Mouse (Mus musculus): ENCODE data around the gene Gpr35. TPM values are rescaled to one million over a fixed set of nuclear protein-coding genes. Genes with fewer than 3 reads are reported as not detected.

Gpr35 gene
- polyA plus RNA-seq, 1 experiment from 2014 or later, result 0.83 TPM

- Histone ChIP-seq H3K9me3 (replicated peaks; ENCODE audit: control insufficient read depth, low read length) (no peaks in the 10 kb centered on the region), H3K4me1 (ENCODE audit: control insufficient read depth, insufficient read depth, low read length) (peaks cover 29% of the 10 kb centered on the region), H3K27me3 (ENCODE audit: control insufficient read depth, insufficient read depth, low read length) (no peaks in the 10 kb centered on the region), H3K36me3 (ENCODE audit: control insufficient read depth, insufficient read depth) (peaks cover 5% of the 10 kb centered on the region), H3K9ac (ENCODE audit: low read length) (peak within 1 kb of the TSS; percentile 95), H3K27ac (ENCODE audit: low read length) (peak within 1 kb of the TSS; percentile 91), H3K4me2 (ENCODE audit: low read depth, low read length) (peak within 1 kb of the TSS; percentile 87), H3K4me3 (ENCODE audit: low read length) (peak within 1 kb of the TSS; percentile 76)
- peak; percentile 51 for ATAC-seq (replicated peaks; ENCODE audit: extremely low read depth, insufficient read depth, low FRiP score)
- WGBS, result under 1% methylated on average over 57 of the region's 57 CpGs
Measured at GRCm38 (mm10) chr1:92910239-92910885, 40.3 kb upstream of the Gpr35 start, which contains the start of gene Rnpepl1. Gene Rnpepl1 (plus strand): TSS chr1:92910783.

DNA sequence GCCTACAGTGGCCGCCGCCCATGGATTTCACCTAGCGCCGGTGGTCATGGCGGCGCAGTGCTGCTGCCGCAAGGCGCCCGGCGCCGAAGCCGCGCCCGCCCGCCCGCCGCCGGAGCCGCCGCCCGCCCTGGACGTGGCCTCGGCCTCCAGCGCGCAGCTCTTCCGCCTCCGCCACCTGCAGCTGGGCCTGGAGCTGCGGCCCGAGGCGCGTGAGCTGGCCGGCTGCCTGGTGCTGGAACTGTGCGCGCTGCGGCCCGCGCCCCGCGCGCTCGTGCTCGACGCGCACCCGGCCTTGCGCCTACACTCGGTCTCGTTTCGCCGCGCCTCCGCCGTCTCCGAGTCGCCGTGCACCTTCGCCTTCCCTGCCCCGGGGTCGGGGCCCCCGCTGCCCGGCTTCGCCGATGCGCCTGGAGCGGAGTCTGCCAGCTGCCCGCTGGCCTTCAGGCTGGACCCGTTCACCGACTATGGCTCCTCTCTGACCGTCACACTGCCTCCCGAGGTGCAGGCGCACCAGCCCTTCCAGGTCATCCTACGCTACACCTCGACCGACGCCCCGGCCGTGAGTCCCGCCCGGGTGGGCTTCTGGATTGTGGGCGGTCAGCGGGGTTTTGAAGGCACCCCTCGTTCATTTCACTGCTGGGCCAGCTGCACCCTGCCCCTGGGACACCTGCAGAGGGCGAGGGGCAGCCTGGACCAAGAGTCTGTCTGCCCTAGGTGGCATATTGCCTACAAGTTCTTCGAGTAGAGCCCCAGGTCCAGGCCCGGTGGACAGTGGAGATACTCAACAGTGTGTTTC is 39.5 kb upstream of the Gpr35 start:
- Histone ChIP-seq H3K4me1 (ENCODE audit: control insufficient read depth, insufficient read depth, low read length) (peaks cover 29% of the 10 kb centered on the region), H3K4me3 (ENCODE audit: low read length) (peak overlapping the region; percentile 76), H3K27me3 (ENCODE audit: control insufficient read depth, insufficient read depth, low read length) (no peaks in the 10 kb centered on the region), H3K4me2 (ENCODE audit: low read depth, low read length) (peak overlapping the region; percentile 87), H3K9ac (ENCODE audit: low read length) (peak overlapping the region; percentile 95), H3K9me3 (replicated peaks; ENCODE audit: control insufficient read depth, low read length) (no peaks in the 10 kb centered on the region), H3K27ac (ENCODE audit: low read length) (peak overlapping the region; percentile 91), H3K36me3 (ENCODE audit: control insufficient read depth, insufficient read depth) (peaks cover 13% of the 10 kb centered on the region)
- ATAC-seq (replicated peaks; ENCODE audit: extremely low read depth, insufficient read depth, low FRiP score), result peak; percentile 21
- WGBS, result under 1% methylated on average over 55 of the region's 85 CpGs

DNA sequence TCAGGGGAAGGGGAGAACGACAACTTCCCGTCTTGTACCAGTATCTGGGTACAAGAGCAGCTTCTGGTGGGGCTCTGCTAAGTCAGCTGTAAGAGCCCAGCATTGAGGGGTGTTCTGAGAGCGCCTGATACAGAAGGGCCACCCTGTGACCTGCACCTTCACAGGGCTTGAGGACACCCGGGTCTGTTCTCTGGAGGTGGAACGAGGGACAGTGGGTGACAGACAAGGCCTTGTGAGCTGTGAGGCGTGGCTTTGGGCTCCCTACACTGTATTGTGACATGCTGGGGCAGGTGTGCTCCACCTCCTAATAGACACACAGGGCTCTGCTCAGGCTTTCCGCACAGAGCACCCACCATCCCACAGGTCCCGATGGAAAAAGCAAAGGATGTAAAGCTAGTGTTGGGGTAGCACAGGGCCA is 38.9 kb upstream of the Gpr35 start:
- no peak for ATAC-seq (replicated peaks; ENCODE audit: extremely low read depth, insufficient read depth, low FRiP score)
- Histone ChIP-seq H3K27ac (ENCODE audit: low read length) (peak overlapping the region; percentile 91), H3K9ac (ENCODE audit: low read length) (peak overlapping the region; percentile 95), H3K4me1 (ENCODE audit: control insufficient read depth, insufficient read depth, low read length) (peaks cover 25% of the 10 kb centered on the region), H3K4me2 (ENCODE audit: low read depth, low read length) (peak overlapping the region; percentile 87), H3K27me3 (ENCODE audit: control insufficient read depth, insufficient read depth, low read length) (no peaks in the 10 kb centered on the region), H3K9me3 (replicated peaks; ENCODE audit: control insufficient read depth, low read length) (no peaks in the 10 kb centered on the region), H3K4me3 (ENCODE audit: low read length) (peak overlapping the region; percentile 76), H3K36me3 (ENCODE audit: control insufficient read depth, insufficient read depth) (peaks cover 19% of the 10 kb centered on the region)
- WGBS, result 42% methylated on average over 8 of the region's 8 CpGs

GRCm38 (mm10) chr1:92912286-92912685 is 38.4 kb upstream of the Gpr35 start:
- H3K4me2 ChIP-seq (ENCODE audit: low read depth, low read length), result peak overlapping the region; percentile 87
- no peak for ATAC-seq (replicated peaks; ENCODE audit: extremely low read depth, insufficient read depth, low FRiP score)
- H3K9ac ChIP-seq (ENCODE audit: low read length), result peak overlapping the region; percentile 95

GRCm38 (mm10) chr1:92914239-92914638 is 36.4 kb upstream of the Gpr35 start:
- Histone ChIP-seq H3K4me3 (ENCODE audit: low read length) (no peak overlapping the region), H3K9ac (ENCODE audit: low read length) (no peak overlapping the region), H3K4me1 (ENCODE audit: control insufficient read depth, insufficient read depth, low read length) (peaks cover 19% of the 10 kb centered on the region), H3K27ac (ENCODE audit: low read length) (no peak overlapping the region), H3K9me3 (replicated peaks; ENCODE audit: control insufficient read depth, low read length) (no peaks in the 10 kb centered on the region), H3K36me3 (ENCODE audit: control insufficient read depth, insufficient read depth) (peaks cover 44% of the 10 kb centered on the region), H3K27me3 (ENCODE audit: control insufficient read depth, insufficient read depth, low read length) (no peaks in the 10 kb centered on the region), H3K4me2 (ENCODE audit: low read depth, low read length) (no peak overlapping the region)
- 75% methylated on average over 4 of the region's 4 CpGs for WGBS
- ATAC-seq (replicated peaks; ENCODE audit: extremely low read depth, insufficient read depth, low FRiP score), result no peak

More at GRCm38 (mm10) chr1:92912286-92912685, 38.4 kb upstream of the Gpr35 start:
- WGBS, result 41% methylated on average over 1 of the region's 1 CpGs
- no peaks in the 10 kb centered on the region for H3K27me3 ChIP-seq (ENCODE audit: control insufficient read depth, insufficient read depth, low read length)
- 0 out of 2 replicates have a peak overlapping the region, but pooled peaks have one; percentile 12 for H3K27ac ChIP-seq (ENCODE audit: low read length)
- H3K36me3 ChIP-seq (ENCODE audit: control insufficient read depth, insufficient read depth), result peaks cover 25% of the 10 kb centered on the region
- peak overlapping the region; percentile 76 for H3K4me3 ChIP-seq (ENCODE audit: low read length)
- H3K4me1 ChIP-seq (ENCODE audit: control insufficient read depth, insufficient read depth, low read length), result peaks cover 25% of the 10 kb centered on the region
- no peaks in the 10 kb centered on the region for H3K9me3 ChIP-seq (replicated peaks; ENCODE audit: control insufficient read depth, low read length)

DNA sequence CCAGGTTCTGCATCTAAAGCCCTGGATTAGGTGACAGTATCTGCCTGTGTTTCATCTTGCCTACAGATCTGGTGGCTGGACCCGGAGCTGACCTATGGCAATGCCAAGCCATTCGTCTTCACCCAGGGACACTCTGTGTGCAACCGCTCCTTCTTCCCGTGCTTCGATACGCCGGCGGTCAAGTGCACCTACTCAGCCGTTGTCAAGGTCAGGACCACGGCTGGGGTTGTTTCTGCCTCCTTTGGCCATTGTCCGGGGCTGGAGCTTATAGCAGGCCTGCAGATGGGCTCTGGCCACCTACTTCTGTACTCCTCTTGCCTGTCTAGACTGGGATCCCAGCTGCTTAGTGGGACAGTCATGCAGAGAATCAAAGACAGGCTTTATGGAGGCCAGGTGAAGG is 35.7 kb upstream of the Gpr35 start:
- Histone ChIP-seq H3K27ac (ENCODE audit: low read length) (no peak overlapping the region), H3K9ac (ENCODE audit: low read length) (no peak overlapping the region), H3K27me3 (ENCODE audit: control insufficient read depth, insufficient read depth, low read length) (no peaks in the 10 kb centered on the region), H3K9me3 (replicated peaks; ENCODE audit: control insufficient read depth, low read length) (no peaks in the 10 kb centered on the region), H3K4me1 (ENCODE audit: control insufficient read depth, insufficient read depth, low read length) (peaks cover 12% of the 10 kb centered on the region), H3K36me3 (ENCODE audit: control insufficient read depth, insufficient read depth) (peaks cover 50% of the 10 kb centered on the region), H3K4me3 (ENCODE audit: low read length) (no peak overlapping the region), H3K4me2 (ENCODE audit: low read depth, low read length) (no peak overlapping the region)
- WGBS, result 92% methylated on average over 11 of the region's 11 CpGs
- no peak for ATAC-seq (replicated peaks; ENCODE audit: extremely low read depth, insufficient read depth, low FRiP score)

DNA sequence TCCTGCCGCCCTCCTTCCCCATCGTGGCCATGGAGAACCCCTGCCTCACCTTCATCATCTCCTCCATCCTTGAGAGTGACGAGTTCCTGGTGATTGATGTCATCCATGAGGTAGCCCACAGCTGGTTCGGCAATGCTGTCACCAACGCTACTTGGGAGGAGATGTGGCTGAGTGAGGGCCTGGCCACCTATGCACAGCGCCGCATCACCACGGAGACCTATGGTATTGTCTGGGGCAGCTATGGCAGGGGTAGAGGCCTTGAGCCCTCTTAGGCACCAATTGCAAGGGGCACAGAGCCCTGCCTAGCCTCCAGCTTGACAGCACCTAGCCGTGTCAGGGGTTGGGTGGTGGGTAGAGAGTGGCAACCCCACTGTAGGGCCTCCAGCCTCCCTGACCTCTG is 33.9 kb upstream of the Gpr35 start:
- WGBS, result 91% methylated on average over 9 of the region's 9 CpGs
- Histone ChIP-seq H3K9me3 (replicated peaks; ENCODE audit: control insufficient read depth, low read length) (no peaks in the 10 kb centered on the region), H3K27ac (ENCODE audit: low read length) (no peak overlapping the region), H3K27me3 (ENCODE audit: control insufficient read depth, insufficient read depth, low read length) (no peaks in the 10 kb centered on the region), H3K36me3 (ENCODE audit: control insufficient read depth, insufficient read depth) (peaks cover 50% of the 10 kb centered on the region), H3K4me1 (ENCODE audit: control insufficient read depth, insufficient read depth, low read length) (peaks cover 21% of the 10 kb centered on the region), H3K4me2 (ENCODE audit: low read depth, low read length) (no peak overlapping the region), H3K9ac (ENCODE audit: low read length) (no peak overlapping the region), H3K4me3 (ENCODE audit: low read length) (no peak overlapping the region)
- no peak for ATAC-seq (replicated peaks; ENCODE audit: extremely low read depth, insufficient read depth, low FRiP score)

DNA sequence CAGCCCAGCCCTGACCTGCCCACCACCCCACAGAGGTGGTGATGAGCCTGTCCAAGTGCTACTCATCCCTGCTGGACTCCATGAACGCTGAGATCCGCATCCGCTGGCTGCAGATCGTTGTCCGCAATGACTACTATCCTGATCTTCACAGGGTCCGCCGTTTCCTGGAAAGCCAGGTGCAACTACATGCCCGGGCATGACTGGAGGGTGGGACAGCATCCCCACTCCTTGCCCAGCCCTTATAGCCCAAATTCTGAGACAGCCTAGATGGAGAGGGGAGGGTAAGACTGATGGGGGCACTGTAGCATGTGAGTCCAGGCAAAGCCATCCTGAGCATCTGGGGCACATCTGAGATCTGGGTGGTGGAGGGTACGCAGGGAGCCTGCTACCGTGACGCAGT is 31.5 kb upstream of the Gpr35 start:
- no peak overlapping the region for H3K27ac ChIP-seq (ENCODE audit: low read length)
- ATAC-seq (replicated peaks; ENCODE audit: extremely low read depth, insufficient read depth, low FRiP score), result no peak
- 96% methylated on average over 11 of the region's 11 CpGs for WGBS
- H3K4me1 ChIP-seq (ENCODE audit: control insufficient read depth, insufficient read depth, low read length), result peaks cover 19% of the 10 kb centered on the region
- H3K9ac ChIP-seq (ENCODE audit: low read length), result no peak overlapping the region
- no peak overlapping the region for H3K4me3 ChIP-seq (ENCODE audit: low read length)
- peaks cover 50% of the 10 kb centered on the region for H3K36me3 ChIP-seq (ENCODE audit: control insufficient read depth, insufficient read depth)
- H3K9me3 ChIP-seq (replicated peaks; ENCODE audit: control insufficient read depth, low read length), result no peaks in the 10 kb centered on the region
- H3K4me2 ChIP-seq (ENCODE audit: low read depth, low read length), result no peak overlapping the region
- no peaks in the 10 kb centered on the region for H3K27me3 ChIP-seq (ENCODE audit: control insufficient read depth, insufficient read depth, low read length)

GRCm38 (mm10) chr1:92919775-92920174 is 30.9 kb upstream of the Gpr35 start:
- Histone ChIP-seq H3K27me3 (ENCODE audit: control insufficient read depth, insufficient read depth, low read length) (no peaks in the 10 kb centered on the region), H3K27ac (ENCODE audit: low read length) (no peak overlapping the region), H3K4me1 (ENCODE audit: control insufficient read depth, insufficient read depth, low read length) (peaks cover 19% of the 10 kb centered on the region), H3K9me3 (replicated peaks; ENCODE audit: control insufficient read depth, low read length) (no peaks in the 10 kb centered on the region), H3K36me3 (ENCODE audit: control insufficient read depth, insufficient read depth) (peaks cover 50% of the 10 kb centered on the region), H3K9ac (ENCODE audit: low read length) (no peak overlapping the region), H3K4me3 (ENCODE audit: low read length) (no peak overlapping the region), H3K4me2 (ENCODE audit: low read depth, low read length) (no peak overlapping the region)
- WGBS, result 83% methylated on average over 12 of the region's 12 CpGs
- no peak for ATAC-seq (replicated peaks; ENCODE audit: extremely low read depth, insufficient read depth, low FRiP score)

Data from heart, embryonic 16.5 days (tissue).